Mouse (Mus musculus): Measurements from ENCODE around the gene Baat. TPM values are rescaled to one million over a fixed set of nuclear protein-coding genes. Genes with fewer than 3 reads are reported as not detected.
"Not testable (repeated sequence)": the region's sequence is repeated elsewhere in the genome, so short reads cannot be mapped to it uniquely, and the experiment has no call there.

Gene Baat
- total RNA-seq, 1 experiment, result 0.18 TPM

DNA sequence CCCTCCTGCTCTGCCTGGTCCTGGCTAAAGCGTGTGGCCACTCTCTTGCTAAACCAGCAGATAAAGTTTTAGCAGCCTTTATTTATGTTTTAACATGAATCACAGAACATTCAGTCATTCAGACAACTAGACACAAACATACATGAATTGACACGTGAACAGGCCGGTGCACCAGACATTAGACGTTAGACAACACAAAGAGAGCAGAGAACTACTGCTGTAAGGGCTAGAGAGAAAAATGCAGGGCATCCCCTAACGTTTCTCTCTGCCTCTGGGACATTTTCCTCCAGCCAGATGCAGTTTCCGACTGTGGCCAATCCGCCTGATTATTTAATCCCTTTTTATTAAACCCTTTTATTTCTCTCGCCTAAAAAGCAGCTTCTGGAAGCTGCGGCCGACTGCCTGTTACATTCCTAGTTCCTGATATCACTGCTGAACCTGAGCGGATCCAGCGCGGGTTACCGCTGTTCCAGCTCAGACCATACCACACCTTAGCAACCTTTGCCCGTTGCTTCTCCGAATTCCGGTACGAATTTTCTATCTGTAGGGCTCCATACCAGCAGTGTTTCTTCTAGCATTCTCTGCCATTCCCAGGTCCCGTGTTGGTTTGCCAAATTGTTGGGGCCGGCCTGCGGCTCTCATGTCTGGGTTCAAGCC is 26.1 kb downstream of the Baat start:
- Histone ChIP-seq H3K27ac (ENCODE audit: insufficient read depth, low read depth, low read length, poor library complexity, severe bottlenecking) (no peak overlapping the region), H3K4me1 (ENCODE audit: control insufficient read depth in 2 of 2, insufficient read depth in 2 of 2, low read length in 2 of 2, poor library complexity in 1 of 2) (peaks cover 0 to 4% of the 10 kb centered on the region in 2 experiments; a peak in 1 of 4 replicates), H3K36me3 (ENCODE audit: control insufficient read depth, insufficient read depth, low read length, poor library complexity, severe bottlenecking) (no peaks in the 10 kb centered on the region), H3K9ac (ENCODE audit: insufficient read depth, low read depth, low read length, poor library complexity, severe bottlenecking) (no peak overlapping the region), H3K4me3 (ENCODE audit: insufficient read depth in 1 of 2, low read depth in 1 of 2, low read length in 2 of 2, poor library complexity in 1 of 2, severe bottlenecking in 1 of 2) (peak overlapping the region in 1 of 2 experiments; percentile 24; a peak in 1 of 4 replicates), H3K9me3 (ENCODE audit: control insufficient read depth, insufficient read depth, low read depth, low read length) (no peaks in the 10 kb centered on the region)
- TF ChIP-seq MAFK (IDR thresholded peaks at IDR 0.05; ENCODE audit: insufficient read depth, low read depth, low read length), result no peak
- no peak for TF ChIP-seq CHD2 (IDR thresholded peaks at IDR 0.05; ENCODE audit: low read depth, low read length)
- no peak for TF ChIP-seq ZNF384 (IDR thresholded peaks at IDR 0.05; ENCODE audit: low read depth, low read length)
- no peak for TF ChIP-seq ZC3H11A (IDR thresholded peaks at IDR 0.05; ENCODE audit: borderline replicate concordance, low read depth, low read length)
- TF ChIP-seq HCFC1 (IDR thresholded peaks at IDR 0.05; ENCODE audit: borderline replicate concordance, insufficient read depth, low read length), result no peak
- no peak for DNase-seq (ENCODE audit: low read depth, low spot score)
- in situ Hi-C loops (cut with MboI; ENCODE audit: low sequenced_read_pairs in 2 of 2, unreplicated experiment in 2 of 2), result no loop called here

DNA sequence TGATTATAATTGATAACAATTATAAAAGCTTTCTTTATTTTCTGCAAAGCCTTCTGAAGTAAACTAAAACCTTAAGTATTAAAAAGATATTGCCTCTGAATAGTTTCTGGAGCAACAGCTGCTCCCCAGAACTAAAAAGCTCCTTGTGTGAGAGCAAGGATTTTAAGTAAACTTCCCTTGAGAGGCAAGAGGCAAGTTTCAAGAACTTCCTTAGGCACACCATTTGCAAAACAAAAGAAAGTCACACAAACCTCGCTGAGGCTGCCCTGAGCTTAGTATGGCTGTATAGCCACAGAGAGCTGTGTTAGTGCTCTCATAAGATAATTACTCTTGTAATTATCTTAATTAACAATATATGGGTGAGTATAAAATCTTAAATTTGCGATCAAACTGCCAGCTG is 27.3 kb downstream of the Baat start:
- H3K4me1 ChIP-seq (ENCODE audit: control insufficient read depth in 2 of 2, insufficient read depth in 2 of 2, low read length in 2 of 2, poor library complexity in 1 of 2); H3K36me3 ChIP-seq (ENCODE audit: control insufficient read depth, insufficient read depth, low read length, poor library complexity, severe bottlenecking); H3K27ac ChIP-seq (ENCODE audit: insufficient read depth, low read depth, low read length, poor library complexity, severe bottlenecking); in situ Hi-C loops (cut with MboI; ENCODE audit: low sequenced_read_pairs in 2 of 2, unreplicated experiment in 2 of 2); H3K4me3 ChIP-seq (ENCODE audit: insufficient read depth in 1 of 2, low read depth in 1 of 2, low read length in 2 of 2, poor library complexity in 1 of 2, severe bottlenecking in 1 of 2); DNase-seq (ENCODE audit: low read depth, low spot score); H3K9ac ChIP-seq (ENCODE audit: insufficient read depth, low read depth, low read length, poor library complexity, severe bottlenecking); H3K9me3 ChIP-seq (ENCODE audit: control insufficient read depth, insufficient read depth, low read depth, low read length): not testable (repeated sequence)

DNA sequence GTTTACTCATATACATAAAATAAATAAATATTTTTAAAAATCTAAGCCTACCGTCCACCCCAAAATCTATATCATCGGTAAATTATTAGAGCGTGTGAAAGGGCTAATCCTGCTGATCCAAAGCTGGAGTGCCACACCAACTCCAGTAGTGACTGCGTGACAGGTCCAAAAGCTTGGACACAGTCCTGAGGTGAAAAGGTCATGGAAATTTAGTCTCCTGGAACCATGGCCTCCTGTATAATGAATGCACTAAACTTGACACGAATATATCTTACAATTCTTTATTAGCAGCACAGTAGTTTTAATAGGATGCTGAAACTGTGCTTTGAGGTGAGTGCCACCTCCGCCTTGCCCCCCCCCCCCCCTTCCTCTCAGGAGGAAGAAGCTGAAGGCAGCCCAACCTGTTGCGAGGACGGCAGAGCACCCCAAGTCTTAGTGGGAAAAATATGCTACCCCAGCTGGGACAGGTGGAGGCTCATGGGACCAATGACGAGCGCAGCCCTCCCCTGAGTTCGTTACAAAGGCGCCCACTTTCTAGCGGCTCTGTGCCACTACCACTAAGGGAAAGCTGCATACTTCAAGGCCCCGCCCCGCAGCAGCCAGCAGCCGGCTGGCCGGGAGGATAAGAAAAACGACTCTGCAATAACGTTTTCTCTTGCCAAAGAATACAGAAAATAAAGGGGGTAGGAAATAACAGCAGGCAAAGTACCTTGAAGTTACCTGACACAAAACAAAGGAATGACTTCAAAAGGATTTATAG is 28.1 kb downstream of the Baat start:
- in situ Hi-C loops (cut with MboI; ENCODE audit: low sequenced_read_pairs in 2 of 2, unreplicated experiment in 2 of 2), result no loop called here
- Histone ChIP-seq H3K9me3 (ENCODE audit: control insufficient read depth, insufficient read depth, low read depth, low read length) (no peaks in the 10 kb centered on the region), H3K4me3 (ENCODE audit: insufficient read depth in 1 of 2, low read depth in 1 of 2, low read length in 2 of 2, poor library complexity in 1 of 2, severe bottlenecking in 1 of 2) (no peak overlapping the region), H3K4me1 (ENCODE audit: control insufficient read depth in 2 of 2, insufficient read depth in 2 of 2, low read length in 2 of 2, poor library complexity in 1 of 2) (peaks cover 0 to 4% of the 10 kb centered on the region in 2 experiments; a peak in 1 of 4 replicates), H3K36me3 (ENCODE audit: control insufficient read depth, insufficient read depth, low read length, poor library complexity, severe bottlenecking) (no peaks in the 10 kb centered on the region), H3K27ac (ENCODE audit: insufficient read depth, low read depth, low read length, poor library complexity, severe bottlenecking) (no peak overlapping the region), H3K9ac (ENCODE audit: insufficient read depth, low read depth, low read length, poor library complexity, severe bottlenecking) (no peak overlapping the region)
- DNase-seq (ENCODE audit: low read depth, low spot score), result no peak
- TF ChIP-seq ZC3H11A (IDR thresholded peaks at IDR 0.05; ENCODE audit: borderline replicate concordance, low read depth, low read length) (no peak), HCFC1 (IDR thresholded peaks at IDR 0.05; ENCODE audit: borderline replicate concordance, insufficient read depth, low read length) (no peak), ZNF384 (IDR thresholded peaks at IDR 0.05; ENCODE audit: low read depth, low read length) (no peak), MAFK (IDR thresholded peaks at IDR 0.05; ENCODE audit: insufficient read depth, low read depth, low read length) (no peak), CHD2 (IDR thresholded peaks at IDR 0.05; ENCODE audit: low read depth, low read length) (no peak)

DNA sequence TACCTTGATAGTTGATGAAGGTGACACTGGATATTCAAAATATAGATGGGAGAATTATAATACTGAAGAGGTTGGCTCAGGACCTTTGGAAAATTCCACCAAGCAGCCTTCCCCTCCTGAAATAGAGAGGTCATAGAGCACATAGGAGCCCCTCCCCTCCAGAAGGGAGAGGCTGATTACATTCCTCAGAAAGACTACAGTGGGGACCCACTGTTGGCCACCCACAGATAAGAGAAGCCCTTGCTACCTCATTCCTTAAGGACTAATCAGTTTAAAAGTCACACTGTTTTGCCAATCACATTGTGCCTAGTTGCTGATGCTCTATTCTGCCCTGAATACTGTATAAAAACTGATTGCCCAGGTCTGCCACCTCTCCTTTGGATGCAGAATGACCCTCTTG is 31.8 kb downstream of the Baat start:
- DNase-seq (ENCODE audit: low read depth, low spot score), result no peak
- TF ChIP-seq MAFK (IDR thresholded peaks at IDR 0.05; ENCODE audit: insufficient read depth, low read depth, low read length) (no peak), ZNF384 (IDR thresholded peaks at IDR 0.05; ENCODE audit: low read depth, low read length) (no peak), HCFC1 (IDR thresholded peaks at IDR 0.05; ENCODE audit: borderline replicate concordance, insufficient read depth, low read length) (no peak), ZC3H11A (IDR thresholded peaks at IDR 0.05; ENCODE audit: borderline replicate concordance, low read depth, low read length) (no peak), CHD2 (IDR thresholded peaks at IDR 0.05; ENCODE audit: low read depth, low read length) (no peak)
- Histone ChIP-seq H3K9ac (ENCODE audit: insufficient read depth, low read depth, low read length, poor library complexity, severe bottlenecking) (no peak overlapping the region), H3K36me3 (ENCODE audit: control insufficient read depth, insufficient read depth, low read length, poor library complexity, severe bottlenecking) (no peaks in the 10 kb centered on the region), H3K4me3 (ENCODE audit: insufficient read depth in 1 of 2, low read depth in 1 of 2, low read length in 2 of 2, poor library complexity in 1 of 2, severe bottlenecking in 1 of 2) (no peak overlapping the region), H3K4me1 (ENCODE audit: control insufficient read depth in 2 of 2, insufficient read depth in 2 of 2, low read length in 2 of 2, poor library complexity in 1 of 2) (no peaks in the 10 kb centered on the region), H3K9me3 (ENCODE audit: control insufficient read depth, insufficient read depth, low read depth, low read length) (no peaks in the 10 kb centered on the region), H3K27ac (ENCODE audit: insufficient read depth, low read depth, low read length, poor library complexity, severe bottlenecking) (no peak overlapping the region)
- in situ Hi-C loops (cut with MboI; ENCODE audit: low sequenced_read_pairs in 2 of 2, unreplicated experiment in 2 of 2), result no loop called here

Data from ES-E14 (cell line).